Mouse (Mus musculus) limb, embryonic 11.5 days (tissue): Measurements from ENCODE around the gene Nqo2. TPM values are rescaled to one million over a fixed set of nuclear protein-coding genes. Genes with fewer than 3 reads are reported as not detected.

Experiments used
- ATAC-seq: fragments of 200-750 bp; cut with Nextera tagmentation; 2 replicates; pipeline ENCODE4 v1.8.0; 2017; ENCODE audit warnings: low read depth; ENCODE audit not compliant: insufficient number of reproducible peaks, low FRiP score, low TSS enrichment
- DNase-seq: peaks from one replicate; pipeline ENCODE4 v3.0.0-alpha.2; 2015; ENCODE audit warnings: low spot score
- H3K27ac ChIP-seq: fragments of 300-500 bp; sonication (generic); replicated peaks from 2 replicates; pipeline ENCODE4 v1.5.1; 2014; ENCODE audit warnings: low read depth, mild to moderate bottlenecking, low read length
- H3K27me3 ChIP-seq: fragments of 300-500 bp; sonication (generic); 2 replicates; pipeline ENCODE4 v1.6.1; 2014; ENCODE audit warnings: mild to moderate bottlenecking, low read length, mixed read lengths; ENCODE audit not compliant: control insufficient read depth, insufficient read depth
- H3K36me3 ChIP-seq: fragments of 300-500 bp; sonication (generic); 2 replicates; pipeline ENCODE4 v1.6.1; 2014; ENCODE audit warnings: mild to moderate bottlenecking, low read length, moderate library complexity, mixed read lengths; ENCODE audit not compliant: control insufficient read depth, insufficient read depth
- H3K4me1 ChIP-seq: fragments of 300-500 bp; sonication (generic); 2 replicates; pipeline ENCODE4 v1.6.1; 2014; ENCODE audit warnings: low read length, mixed read lengths; ENCODE audit not compliant: control insufficient read depth, insufficient read depth
- H3K4me2 ChIP-seq: fragments of 300-500 bp; sonication (generic); 2 replicates; pipeline ENCODE4 v1.6.1; 2014; ENCODE audit warnings: low read depth, mild to moderate bottlenecking, moderate library complexity; ENCODE audit not compliant: severe bottlenecking
- H3K4me3 ChIP-seq: fragments of 300-500 bp; sonication (generic); 2 replicates; pipeline ENCODE4 v1.5.1; 2014; ENCODE audit warnings: low read depth, low read length
- H3K9ac ChIP-seq: fragments of 300-500 bp; sonication (generic); 2 replicates; pipeline ENCODE4 v1.6.1; 2014; ENCODE audit warnings: mild to moderate bottlenecking, low read length
- H3K9me3 ChIP-seq: fragments of 300-500 bp; sonication (generic); 2 replicates; pipeline ENCODE4 v1.6.1; 2016; ENCODE audit warnings: low read length; ENCODE audit not compliant: control insufficient read depth
- WGBS: fragments of 180-500 bp; shearing (Covaris S2); extraction: QIAGEN DNeasy Blood & Tissue Kit; methylation state at CpG from one replicate; pipeline ENCODE4 v1.1.7; 2014; 5-methylcytosine and 5-hydroxymethylcytosine counted together
- polyA plus RNA-seq: library from polyadenylated mRNA; unstranded; fragments of >200 nt; fragmentation: Nextera tagmentation; extraction: Ambion mirVana; gene quantifications from 2 replicates; pipeline ENCODE4 v1.2.1, GENCODE M21; 2014

Gene Nqo2
- polyA plus RNA-seq, 1 experiment from 2014 or later, result 19.8 TPM

- ATAC-seq (no peak), DNase-seq (no peak)
- Histone ChIP-seq H3K4me2 (no peak overlapping the region), H3K27ac (no peak overlapping the region), H3K4me3 (no peak overlapping the region), H3K9me3 (no peaks in the 10 kb centered on the region), H3K36me3 (peaks cover 3% of the 10 kb centered on the region; the same call in 1 of the 2 replicates), H3K27me3 (no peaks in the 10 kb centered on the region), H3K9ac (no peak overlapping the region), H3K4me1 (no peaks in the 10 kb centered on the region)
- 95% methylated on average over 9 of the region's 9 CpGs for whole genome bisulfite sequencing
These were observed 52.6 kb downstream of the Nqo2 start for GRCm38 (mm10) chr13:34016927-34017569.

GRCm38 (mm10) chr13:34018521-34018920 lies 54.0 kb downstream of the Nqo2 start:
- no peaks in the 10 kb centered on the region for H3K27me3 ChIP-seq
- ATAC-seq, result no peak
- DNase-seq, result no peak
- H3K4me3 ChIP-seq, result no peak overlapping the region
- no peak overlapping the region for H3K4me2 ChIP-seq
- H3K36me3 ChIP-seq, result peaks cover 3% of the 10 kb centered on the region; the same call in 1 of the 2 replicates
- no peaks in the 10 kb centered on the region for H3K4me1 ChIP-seq
- H3K9ac ChIP-seq, result no peak overlapping the region
- no peak overlapping the region for H3K27ac ChIP-seq
- WGBS, result 94% methylated on average over 1 of the region's 1 CpGs
- H3K9me3 ChIP-seq, result no peaks in the 10 kb centered on the region

DNA sequence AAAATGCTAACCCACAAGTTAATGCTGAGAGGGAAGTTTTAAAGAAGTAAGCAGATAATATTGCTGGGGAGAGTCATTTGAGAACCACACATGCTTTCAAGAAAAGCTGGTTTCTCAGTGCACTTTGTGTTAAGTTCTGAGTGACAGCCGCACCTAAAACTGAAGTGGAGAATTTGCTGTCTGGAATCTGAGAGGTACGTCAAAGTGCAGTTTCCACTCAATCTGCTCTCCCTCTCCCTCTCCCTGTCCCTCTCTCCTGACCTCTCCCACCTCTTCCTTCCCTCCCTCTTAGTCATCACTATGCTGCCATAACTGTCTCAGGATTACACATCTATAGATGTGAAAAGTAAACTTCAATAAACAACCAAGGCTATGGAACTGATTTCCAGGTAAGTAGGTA lies 57.5 kb downstream of the Nqo2 start:
- H3K27me3 ChIP-seq, result no peaks in the 10 kb centered on the region
- H3K4me1 ChIP-seq, result no peaks in the 10 kb centered on the region
- no peak overlapping the region for H3K4me2 ChIP-seq
- ATAC-seq (no peak), DNase-seq (no peak)
- no peak overlapping the region for H3K4me3 ChIP-seq
- H3K9ac ChIP-seq, result no peak overlapping the region
- peaks cover 3% of the 10 kb centered on the region; the same call in 1 of the 2 replicates for H3K36me3 ChIP-seq
- no peaks in the 10 kb centered on the region for H3K9me3 ChIP-seq
- no peak overlapping the region for H3K27ac ChIP-seq
- 89% methylated on average over 2 of the region's 2 CpGs for WGBS

DNA sequence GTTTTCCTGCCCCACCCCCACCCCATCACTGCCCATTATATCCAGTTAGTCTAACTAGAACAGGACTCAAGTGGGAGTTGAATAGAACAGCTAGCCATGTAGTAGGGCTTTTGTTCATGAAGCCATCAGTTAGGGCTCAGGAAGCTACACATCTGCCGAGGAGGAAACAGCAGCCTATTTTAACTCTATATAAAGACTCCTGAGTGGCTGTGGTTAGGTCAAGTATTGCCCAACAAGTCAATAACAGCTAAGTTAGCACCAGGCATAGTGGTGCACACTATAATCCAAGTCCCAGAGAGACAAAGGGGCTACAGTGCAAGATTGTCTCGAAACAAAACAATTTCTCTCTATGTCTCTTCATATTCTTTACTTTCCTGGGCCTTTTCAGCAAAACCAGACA lies 67.6 kb downstream of the Nqo2 start:
- peaks cover 2% of the 10 kb centered on the region; the same call in 1 of the 2 replicates for H3K36me3 ChIP-seq
- ATAC-seq, result no peak

DNA sequence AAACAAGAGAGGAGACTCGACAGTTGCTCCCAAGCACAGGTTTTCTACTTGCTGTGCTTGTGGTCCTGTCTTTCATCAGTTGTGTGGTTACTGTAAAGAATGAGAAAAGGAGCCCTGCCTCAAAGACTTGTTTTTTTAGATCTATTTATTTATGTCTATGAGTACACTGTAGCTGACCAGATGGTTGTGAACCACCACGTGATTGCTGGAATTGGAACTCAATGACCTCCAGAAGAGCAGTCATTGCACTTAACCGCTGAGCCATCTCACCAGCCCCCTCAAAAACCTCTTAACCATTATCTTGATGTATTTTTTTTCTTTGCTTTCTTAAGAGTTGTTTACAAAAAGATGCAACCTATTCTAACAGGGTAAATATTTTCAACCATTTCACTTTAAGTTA lies 70.9 kb downstream of the Nqo2 start:
- no peak overlapping the region for H3K9ac ChIP-seq
- DNase-seq (no peak), ATAC-seq (no peak)
- no peaks in the 10 kb centered on the region; the same call in 1 of the 2 replicates for H3K36me3 ChIP-seq
- H3K27ac ChIP-seq, result no peak overlapping the region
- H3K4me2 ChIP-seq, result no peak overlapping the region
- WGBS, result 85% methylated on average over 3 of the region's 3 CpGs
- no peaks in the 10 kb centered on the region for H3K9me3 ChIP-seq
- H3K4me1 ChIP-seq, result peaks cover 5% of the 10 kb centered on the region
- H3K4me3 ChIP-seq, result no peak overlapping the region
- no peaks in the 10 kb centered on the region for H3K27me3 ChIP-seq

More for the DNA sequence above, 67.6 kb downstream of the Nqo2 start:
- Histone ChIP-seq H3K27me3 (no peaks in the 10 kb centered on the region), H3K4me1 (no peaks in the 10 kb centered on the region; the same call in 1 of the 2 replicates), H3K4me2 (no peak overlapping the region), H3K27ac (no peak overlapping the region), H3K4me3 (no peak overlapping the region), H3K9ac (no peak overlapping the region), H3K9me3 (no peaks in the 10 kb centered on the region)
- 83% methylated on average over 2 of the region's 2 CpGs for WGBS
- no peak for DNase-seq

GRCm38 (mm10) chr13:34036726-34037125 lies 72.2 kb downstream of the Nqo2 start:
- H3K27ac ChIP-seq, result no peak overlapping the region
- no peak overlapping the region for H3K4me3 ChIP-seq
- no peak for ATAC-seq
- H3K9ac ChIP-seq, result no peak overlapping the region
- H3K9me3 ChIP-seq, result no peaks in the 10 kb centered on the region
- no peaks in the 10 kb centered on the region; the same call in 1 of the 2 replicates for H3K36me3 ChIP-seq
- peaks cover 5% of the 10 kb centered on the region for H3K4me1 ChIP-seq
- no peak overlapping the region for H3K4me2 ChIP-seq
- no peaks in the 10 kb centered on the region for H3K27me3 ChIP-seq
- DNase-seq, result no peak
- WGBS, result 86% methylated on average over 5 of the region's 5 CpGs

GRCm38 (mm10) chr13:34037172-34038055 lies 72.9 kb downstream of the Nqo2 start, which contains the start of gene Bphl:
Bphl (plus strand) TSS chr13:34037597.
- WGBS, result under 1% methylated on average over 37 of the region's 37 CpGs
- ATAC-seq (peak; percentile 92), DNase-seq (peak; percentile 92)
- Histone ChIP-seq H3K4me3 (peak within 1 kb of the TSS; percentile 69), H3K9me3 (no peaks in the 10 kb centered on the region), H3K9ac (peak within 1 kb of the TSS; percentile 94), H3K4me2 (peak within 1 kb of the TSS; percentile 69), H3K4me1 (peaks cover 5% of the 10 kb centered on the region), H3K36me3 (no peaks in the 10 kb centered on the region; the same call in 1 of the 2 replicates), H3K27ac (peak within 1 kb of the TSS; percentile 69; the same call in 1 of the 2 replicates), H3K27me3 (no peaks in the 10 kb centered on the region)

DNA sequence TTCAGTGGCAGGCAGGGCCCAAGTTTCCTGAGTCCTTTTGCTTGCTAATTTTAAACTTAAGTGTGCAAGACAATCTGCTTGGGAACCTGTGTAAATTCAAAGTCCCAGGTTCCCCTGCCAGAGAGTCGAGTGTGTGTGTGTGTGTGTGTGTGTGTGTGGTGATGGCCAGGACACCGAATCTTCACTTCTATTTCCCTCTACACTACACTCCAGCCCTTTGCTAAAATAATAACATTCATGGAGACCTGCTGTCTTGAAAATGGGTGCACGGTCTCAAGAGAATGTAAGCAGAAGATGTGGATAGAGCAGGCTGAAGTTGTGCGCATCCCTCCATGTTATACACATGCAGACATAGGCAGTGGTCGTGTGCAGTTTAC lies 73.6 kb downstream of the Nqo2 start:
- Histone ChIP-seq H3K4me1 (peaks cover 5% of the 10 kb centered on the region), H3K4me3 (peak overlapping the region; percentile 69), H3K9me3 (no peaks in the 10 kb centered on the region), H3K27me3 (no peaks in the 10 kb centered on the region), H3K27ac (0 out of 2 replicates have a peak overlapping the region, but pooled peaks have one; percentile 69), H3K9ac (peak overlapping the region; percentile 94), H3K36me3 (no peaks in the 10 kb centered on the region), H3K4me2 (peak overlapping the region; percentile 69)
- DNase-seq, result no peak
- ATAC-seq, result no peak
- WGBS, result 57% methylated on average over 5 of the region's 5 CpGs
